Mouse (Mus musculus): ENCODE data around the gene Ephx1.
"Not testable (repeated sequence)": the region's sequence is repeated elsewhere in the genome, so short reads cannot be mapped to it uniquely, and the experiment has no call there.

Ephx1 gene

DNA sequence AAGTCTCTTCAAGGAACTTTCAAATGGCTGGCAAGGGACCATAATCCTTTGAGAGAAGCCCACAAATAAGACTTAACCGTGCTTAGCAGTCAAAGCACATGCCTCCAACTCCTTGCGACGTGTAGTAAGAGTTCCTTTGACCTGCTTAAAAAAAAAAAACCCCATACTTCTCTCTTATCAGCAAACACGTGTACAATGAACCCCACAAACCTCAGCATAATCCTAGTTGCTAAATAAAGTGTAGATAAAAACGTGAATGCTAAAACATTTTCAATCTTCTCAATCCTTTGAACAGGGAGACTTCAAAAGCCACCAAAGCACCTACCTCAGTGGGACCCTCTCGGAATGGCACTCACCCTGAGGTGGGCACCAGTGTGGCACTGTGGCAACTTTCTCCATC lies 7.3 kb downstream of the Ephx1 start:
- DNase-seq (ENCODE audit: low spot score) = no peak

DNA sequence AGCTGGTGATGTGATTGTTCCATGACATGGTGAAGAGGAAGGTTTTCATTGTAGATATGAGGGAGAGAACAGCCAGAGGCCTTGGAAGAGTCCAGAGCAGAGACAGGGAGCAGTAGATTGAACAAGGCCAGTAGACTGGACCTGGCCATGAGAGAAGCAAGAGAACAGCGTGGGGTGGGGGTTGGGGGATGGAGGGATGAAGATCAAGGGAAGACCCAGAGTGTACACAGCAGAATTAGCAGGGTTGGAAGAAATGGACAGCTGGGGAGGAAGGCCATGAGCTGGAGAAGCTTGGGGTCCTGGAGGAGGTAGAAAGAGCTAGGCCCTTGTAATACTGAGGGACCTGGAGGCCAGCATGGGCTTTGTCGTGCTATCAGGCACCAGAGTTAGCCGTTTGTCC lies 8.3 kb downstream of the Ephx1 start:
- DNase-seq (ENCODE audit: low spot score) = no peak

DNA sequence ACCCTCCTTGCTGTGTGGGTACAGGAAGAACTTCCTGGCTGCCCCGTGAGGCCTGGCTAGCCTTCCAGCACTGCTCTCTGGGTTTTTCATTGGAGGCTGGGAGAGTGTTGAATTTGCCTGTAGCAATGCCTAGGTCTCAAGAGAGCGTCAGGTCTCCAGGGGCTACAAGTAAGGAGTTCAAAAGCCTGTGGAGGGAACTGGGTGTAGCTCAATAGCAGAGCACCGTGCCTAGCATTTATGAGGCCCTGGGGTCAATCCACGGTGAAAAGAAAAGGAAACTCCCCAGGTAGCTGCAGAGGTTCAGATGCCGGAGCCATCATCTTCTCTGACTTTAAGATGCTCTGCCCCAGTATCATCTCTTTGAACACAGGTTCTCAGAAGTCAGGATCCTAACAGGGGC lies 9.1 kb downstream of the Ephx1 start:
- DNase-seq (ENCODE audit: low spot score) = no peak

DNA sequence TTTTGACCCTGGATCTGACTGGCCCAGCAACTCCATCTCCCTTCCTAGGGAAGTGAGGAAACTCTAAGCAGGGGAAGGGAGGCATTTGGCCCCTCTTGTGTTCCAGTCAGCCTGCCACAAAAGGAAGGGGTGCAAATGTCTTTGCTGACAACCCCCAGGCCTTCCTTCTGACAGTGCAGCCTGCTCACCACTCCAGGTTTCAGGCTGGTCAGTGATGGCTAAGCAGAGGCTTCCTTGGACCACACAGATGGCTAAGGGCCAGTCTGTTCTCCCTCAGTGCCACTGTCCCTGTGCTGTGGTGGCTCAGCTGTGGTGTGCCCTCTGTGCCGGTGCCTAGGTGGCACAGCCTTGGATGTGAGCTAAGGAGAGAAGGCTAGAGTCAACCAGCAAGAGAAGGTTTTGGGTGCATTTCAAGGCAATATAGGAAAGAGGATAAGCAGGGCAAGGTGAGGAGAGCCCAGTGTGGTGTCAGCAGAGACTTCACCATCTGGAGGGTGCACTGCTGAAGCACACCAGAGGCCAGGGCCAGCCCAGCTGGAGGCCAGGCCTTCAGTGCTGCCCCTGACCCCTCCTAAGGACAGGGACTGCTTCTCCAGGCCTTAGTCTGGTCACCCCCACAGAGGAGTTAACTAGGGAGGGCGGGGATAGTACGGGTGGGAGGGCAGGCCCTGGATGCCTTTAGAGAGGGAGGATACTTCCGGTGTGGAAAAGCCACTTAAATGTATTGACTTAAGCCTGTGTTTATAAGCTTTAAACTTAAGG lies 10.4 kb downstream of the Ephx1 start:
- DNase-seq (ENCODE audit: low spot score) = no peak

DNA sequence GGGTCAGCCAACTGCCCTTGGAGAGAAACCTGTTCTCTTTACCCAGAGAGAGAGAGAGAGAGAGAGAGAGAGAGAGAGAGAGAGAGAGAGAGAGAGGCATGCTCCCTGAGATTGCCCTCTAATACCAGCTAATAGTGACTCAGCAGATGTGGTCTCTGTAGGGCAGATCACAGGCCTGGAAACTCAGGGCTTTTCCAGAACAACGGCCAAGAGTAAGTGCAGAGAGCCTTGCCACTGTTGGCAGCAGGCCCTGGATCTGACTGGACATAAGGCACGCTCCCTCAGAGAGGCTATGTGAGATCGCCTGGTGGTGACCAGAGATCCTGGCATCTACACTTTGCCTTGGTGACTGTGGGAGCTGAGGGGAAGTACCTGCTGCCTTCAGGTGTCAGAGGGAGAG lies 10.9 kb downstream of the Ephx1 start:
- peak; percentile 51 for DNase-seq (ENCODE audit: low spot score)

DNA sequence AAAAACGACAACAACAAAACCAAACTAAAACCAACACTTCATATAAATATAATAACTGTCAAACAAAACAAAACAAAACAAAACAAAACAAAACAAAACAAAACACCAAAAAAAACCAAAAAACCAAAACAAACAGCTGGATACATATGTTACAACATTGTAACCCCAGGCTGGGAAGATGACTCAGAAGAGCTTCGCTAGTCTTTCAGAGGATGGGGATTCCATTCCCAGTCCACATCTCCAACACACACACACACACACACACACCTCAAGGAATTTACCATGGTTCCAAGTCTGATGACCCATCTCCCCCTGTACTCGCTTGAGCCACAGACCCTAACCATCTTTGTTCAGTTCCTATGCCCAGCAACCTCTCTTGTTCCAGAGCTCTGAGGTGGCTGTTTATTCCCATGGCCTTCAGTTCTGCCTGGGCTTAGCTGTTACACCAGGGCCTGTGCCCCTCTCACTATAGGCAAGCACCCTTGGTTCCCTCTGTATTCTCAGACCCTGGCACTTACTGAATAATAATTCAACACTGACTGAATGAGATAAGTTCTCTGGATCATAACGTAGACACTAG lies 11.6 kb downstream of the Ephx1 start:
- no peak for DNase-seq (ENCODE audit: low spot score)

DNA sequence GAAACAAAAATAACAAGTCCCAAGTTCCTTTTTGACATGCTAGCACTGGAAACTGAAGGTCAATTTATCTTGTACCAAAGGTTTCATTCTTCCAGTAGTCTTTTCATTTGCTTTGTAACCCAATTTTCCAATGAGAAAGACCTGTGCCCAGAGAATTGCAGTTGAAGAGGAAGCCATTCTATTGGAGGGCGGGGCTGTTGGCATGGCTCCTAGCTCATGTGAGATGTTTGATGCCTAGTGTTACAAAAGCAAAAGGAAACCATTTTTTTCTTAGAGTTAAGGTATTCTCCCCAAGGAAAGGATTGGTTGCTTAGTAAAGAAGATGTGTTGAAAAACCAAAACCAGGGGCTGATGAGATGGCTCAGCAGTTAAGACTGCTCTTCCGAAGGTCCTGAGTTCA lies 12.4 kb downstream of the Ephx1 start:
- peak; percentile 40 for DNase-seq (ENCODE audit: low spot score)

DNA sequence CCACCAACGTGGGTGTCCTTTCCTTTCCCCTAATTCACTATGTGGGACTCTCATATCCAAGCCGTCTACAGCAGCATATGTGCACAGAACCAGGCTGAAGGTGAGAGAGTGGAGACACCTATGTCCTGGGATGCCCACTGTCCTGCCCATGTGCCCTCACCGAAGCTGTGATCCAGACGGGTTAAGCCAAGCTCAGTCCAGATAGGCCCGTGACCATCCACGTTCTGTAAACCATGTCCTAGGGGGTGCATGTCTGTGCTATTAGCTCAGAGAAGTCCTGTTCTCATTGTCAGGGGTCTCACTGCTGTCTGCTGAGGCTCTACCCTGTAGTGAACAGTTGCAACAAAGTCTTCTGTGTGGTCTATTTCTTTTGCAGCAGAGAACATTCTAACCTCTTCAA lies 12.9 kb downstream of the Ephx1 start:
- DNase-seq (ENCODE audit: low spot score) = no peak

DNA sequence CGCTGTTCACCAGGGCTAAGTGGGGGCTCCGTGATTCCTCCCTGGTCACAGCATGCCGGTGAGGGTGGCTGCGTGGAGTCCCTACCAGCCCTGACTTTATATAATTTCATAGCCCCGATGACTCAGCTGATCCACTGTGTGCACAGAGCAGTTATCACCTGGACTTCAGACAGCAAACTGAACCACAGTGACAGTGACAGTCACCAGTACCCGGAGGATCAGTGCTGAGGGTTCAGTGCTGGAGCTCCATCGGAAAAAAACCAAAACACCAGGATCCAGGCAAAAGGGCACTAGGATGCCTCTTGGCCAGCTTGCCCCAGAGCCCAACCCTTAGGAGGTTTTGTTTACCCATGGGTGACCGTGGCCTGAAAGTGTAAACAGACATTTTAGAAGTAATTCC lies 15.4 kb downstream of the Ephx1 start:
- no peak for DNase-seq (ENCODE audit: low spot score)

DNA sequence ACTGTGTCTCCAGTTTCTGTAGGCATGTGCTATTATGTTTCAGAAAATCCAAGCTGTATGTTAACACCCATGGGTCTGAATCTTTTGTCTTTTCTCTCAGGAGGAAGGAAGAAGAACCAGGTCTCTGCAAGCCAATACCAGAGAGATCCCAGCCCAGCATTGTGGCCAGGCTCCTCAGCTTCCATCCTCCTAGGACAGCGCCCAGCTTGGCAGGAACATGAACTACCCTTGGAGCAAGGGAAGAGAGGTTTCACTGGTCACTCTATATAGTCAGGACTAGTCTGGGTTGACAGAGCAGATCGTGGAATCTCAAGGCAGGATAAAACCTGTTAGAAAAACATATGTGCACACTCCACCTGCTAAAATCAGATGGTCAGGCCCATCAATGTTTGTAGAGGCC lies 16.9 kb downstream of the Ephx1 start:
- no peak for DNase-seq (ENCODE audit: low spot score)

DNA sequence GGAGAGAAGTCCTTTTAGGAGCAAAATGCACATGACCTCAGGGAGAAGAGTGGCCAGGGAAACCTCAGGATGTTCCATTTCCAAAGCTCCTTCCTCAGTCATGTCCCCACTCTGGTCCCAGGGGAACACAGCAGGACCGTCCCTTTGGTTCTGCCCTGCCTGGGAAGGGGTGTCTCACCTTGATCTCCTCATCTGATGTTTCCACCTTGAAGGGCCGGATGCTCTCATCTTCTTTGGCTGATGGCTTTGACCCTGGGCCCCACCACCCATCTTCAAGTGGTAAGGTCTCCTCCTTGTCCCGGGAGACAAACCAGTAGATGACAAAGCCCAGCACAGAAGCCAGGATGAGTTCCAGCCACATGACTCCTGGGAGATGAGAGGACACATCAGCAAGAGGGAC lies 19.1 kb downstream of the Ephx1 start:
- no peak for DNase-seq (ENCODE audit: low spot score)

DNA sequence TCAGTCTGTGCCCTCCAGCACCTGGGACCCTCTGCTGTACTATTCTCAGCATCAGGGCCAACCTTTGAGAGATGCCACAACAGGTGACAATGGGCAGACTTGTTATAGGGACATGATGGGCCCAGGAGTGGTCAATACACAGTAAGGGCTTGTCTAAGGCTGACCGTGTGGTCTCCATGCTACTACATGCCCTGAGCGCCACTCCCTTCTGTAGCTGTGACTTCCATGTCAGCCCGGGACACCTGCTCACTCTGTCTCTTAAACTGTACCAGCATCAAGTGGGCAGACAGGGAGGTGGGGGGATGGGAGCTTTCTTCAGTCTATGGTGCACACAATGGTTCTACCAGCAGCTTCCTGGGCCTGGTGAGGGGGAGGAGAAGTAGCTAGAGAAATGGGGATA lies 19.5 kb downstream of the Ephx1 start:
- no peak for DNase-seq (ENCODE audit: low spot score)

DNA sequence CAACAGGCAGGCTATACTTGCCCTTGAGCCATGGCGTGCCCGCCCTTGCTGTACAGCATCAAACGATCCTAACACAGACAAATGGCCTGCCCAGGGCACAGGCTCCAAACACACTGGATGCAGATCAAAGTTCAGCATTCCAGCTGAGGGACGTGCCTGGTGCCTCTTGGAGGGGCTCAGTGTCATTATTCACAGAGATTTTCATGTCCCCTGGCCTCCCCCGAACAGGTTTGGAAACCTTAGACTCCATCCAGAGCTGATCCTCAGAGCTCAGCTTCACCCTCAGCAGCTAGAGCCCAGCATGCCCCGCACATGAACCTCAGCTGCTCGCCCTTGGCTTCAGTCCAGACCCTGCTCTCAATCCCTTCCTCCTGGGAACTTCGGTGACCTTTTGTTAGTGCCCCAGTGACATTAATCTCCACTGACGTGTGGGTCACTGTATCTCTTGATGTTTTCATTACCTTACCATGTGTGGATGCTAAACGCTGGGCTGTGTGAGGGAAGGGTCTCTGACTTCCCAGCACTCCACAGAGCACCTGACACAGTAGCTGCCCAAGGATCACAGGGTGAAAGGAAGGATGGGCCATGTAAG lies 20.1 kb downstream of the Ephx1 start:
- DNase-seq (ENCODE audit: low spot score) = no peak

DNA sequence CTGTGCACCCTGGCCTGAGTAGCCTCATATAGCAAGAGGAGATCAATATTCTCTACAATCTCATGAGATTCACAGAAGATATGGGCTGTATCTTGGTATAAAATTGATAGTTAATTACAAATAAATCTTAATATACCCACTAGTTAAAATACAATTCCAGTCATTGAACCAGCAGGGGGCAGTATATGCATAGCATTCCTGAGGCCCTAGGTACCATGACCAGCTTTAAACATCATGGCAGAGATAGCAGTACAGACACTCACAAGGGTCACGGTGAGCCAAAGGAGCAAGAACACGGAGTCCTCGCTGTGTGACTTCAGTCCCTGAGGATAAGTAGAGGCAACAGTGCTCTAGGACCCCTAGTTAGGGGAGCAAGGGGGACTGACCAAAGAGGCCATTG lies 28.6 kb downstream of the Ephx1 start:
- DNase-seq (ENCODE audit: low spot score) = peak; percentile 44

DNA sequence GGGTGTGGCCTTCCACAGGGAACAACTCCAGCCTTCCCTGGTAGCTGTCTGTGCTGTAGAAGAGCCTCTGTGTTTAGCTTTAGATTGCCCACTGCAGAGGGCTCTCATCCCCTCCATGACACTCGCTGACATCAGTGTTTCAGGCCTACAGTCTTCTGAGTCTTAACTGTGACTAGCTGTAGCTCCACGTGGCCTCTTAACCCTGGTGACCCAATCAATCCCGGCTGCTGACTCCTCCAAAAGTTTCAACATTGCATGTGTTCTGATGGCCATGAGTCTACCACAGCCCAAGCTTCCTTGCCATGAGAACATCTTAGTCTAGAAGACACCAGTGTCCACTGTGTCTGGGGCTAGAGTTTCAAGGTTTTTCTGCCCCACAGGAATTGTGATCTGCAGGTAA lies 30.0 kb downstream of the Ephx1 start:
- DNase-seq (ENCODE audit: low spot score) = no peak

DNA sequence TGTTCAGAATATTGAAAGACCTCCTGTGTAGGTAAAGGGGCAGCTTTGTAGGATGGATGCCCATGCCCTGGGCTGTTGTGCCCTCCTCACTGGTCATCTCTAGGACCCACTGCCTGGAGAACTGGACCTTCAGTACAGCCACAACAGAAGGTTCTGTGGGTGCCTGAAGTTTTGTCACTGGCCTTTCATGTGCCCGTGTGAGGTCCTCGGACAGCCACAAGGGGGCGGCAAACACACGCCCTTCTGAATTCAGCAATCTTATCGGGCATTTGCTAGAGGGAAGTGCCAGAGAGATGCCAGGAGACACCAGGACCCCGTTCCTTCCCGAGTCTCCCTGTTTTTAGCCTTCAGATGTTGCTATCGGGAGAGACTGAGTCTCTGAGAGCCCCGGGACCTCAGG lies 32.9 kb downstream of the Ephx1 start:
- peak; percentile 75 for DNase-seq (ENCODE audit: low spot score)

DNA sequence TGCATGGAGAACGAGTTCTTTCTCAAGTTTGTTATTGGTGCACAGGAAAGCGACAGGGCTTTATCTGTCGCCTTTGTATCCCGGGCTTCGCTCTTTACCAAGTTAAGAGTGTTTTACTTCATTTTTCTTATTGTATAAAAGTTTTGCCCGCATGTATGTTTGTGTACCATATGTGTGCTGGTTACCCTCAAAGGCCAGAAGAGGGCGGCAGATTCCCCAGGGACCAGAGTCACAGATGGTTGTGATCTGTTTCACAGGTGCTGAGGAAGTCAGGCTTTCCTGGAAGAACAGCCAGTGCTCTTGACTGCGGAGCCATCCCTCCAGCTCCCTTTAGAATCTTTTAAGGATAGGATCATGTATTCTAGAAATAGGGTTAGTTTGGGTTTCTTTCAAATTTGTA lies 34.0 kb downstream of the Ephx1 start:
- no peak for DNase-seq (ENCODE audit: low spot score)

DNA sequence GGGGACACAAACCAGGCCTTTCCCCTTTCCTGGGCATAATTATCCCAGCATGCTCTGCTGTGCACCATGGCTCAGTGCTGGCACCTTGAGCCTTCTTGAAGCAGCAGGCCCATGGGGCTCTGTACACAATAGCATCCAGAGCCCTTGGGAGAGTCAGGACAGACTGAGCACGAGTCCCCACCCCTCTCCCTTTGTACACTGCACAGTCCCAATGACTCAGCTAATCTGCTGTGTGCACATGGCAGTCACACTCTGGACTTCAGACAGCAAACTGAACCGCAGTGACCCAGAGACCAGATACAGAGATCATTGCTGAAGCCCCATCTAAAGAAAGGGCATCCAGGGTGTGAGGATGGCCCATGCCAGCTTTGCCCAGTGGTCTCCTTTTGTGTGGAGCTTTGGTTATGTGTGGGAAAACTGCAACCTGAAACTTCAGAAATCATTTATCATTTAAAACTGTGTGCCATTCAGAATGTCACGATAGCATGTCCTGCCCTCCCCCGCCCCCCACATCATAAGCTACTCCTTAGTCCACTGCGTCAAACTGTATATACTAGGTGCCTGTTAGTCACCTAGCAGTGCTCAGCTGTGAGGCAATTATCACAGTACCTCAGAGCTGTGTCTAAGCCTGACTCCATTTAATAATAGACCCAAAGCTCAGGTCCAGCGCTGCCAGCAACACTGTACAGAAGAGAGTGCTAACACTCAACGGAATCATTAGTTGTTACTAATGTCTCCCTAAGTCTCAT lies 39.2 kb downstream of the Ephx1 start:
- not testable (repeated sequence) for DNase-seq (ENCODE audit: low spot score)

DNA sequence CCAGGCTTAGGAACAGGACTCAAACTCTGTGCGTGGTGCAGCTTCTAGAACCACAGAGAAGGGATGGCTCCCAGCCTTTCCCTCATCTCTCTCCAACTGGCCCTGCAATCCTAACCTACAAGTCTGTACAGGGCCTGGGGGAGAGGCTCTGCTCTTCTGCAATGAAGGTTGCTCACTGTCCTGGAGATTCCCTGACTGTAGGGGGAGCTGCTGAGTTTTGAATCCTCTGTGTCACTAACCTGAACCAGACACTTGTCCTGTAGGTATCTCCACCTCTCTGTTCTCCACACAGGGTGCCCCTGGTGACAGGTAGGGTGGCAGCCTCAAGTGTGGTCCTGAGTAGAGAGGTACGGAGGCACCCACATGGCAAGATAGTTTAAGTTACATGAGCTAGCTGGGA lies 40.2 kb downstream of the Ephx1 start:
- DNase-seq (ENCODE audit: low spot score) = no peak

DNA sequence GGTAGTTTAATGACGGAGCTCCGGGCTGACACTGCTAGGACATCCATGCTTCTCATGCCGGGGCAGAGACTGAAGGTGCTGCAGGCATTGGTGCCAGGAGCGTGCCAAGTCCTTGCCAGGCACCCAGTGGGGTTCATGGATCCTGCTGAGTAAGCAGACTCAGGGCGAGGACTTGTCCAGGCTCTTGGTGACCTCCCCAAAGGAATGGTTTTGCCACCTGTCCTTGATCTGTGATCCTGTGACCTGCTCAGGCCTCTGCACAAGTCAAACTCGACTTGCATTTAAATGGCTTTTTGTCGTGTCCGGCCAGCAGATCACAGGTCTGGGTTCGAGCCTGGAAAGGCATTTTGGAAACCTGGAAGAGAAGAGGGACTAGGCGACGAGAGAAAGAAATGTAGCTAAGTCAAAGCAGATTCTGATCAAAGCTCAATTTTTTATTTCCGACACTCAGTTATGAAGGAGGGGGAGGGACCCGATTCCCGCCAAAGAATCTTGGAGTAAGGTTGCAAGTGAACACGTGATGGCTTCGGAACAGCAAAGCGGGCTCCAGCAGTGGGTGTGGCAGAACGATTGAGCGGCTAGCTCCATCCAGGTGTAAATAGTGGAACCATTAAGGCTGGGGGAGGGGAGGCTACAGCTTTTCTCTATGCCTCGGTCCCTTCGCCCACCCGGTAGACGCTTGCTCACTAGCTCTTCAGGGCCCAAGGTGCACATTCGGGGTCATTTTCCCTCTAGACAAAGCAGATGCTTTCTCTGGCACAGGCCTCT lies 41.0 kb downstream of the Ephx1 start:
- no peak for DNase-seq (ENCODE audit: low spot score)

DNA sequence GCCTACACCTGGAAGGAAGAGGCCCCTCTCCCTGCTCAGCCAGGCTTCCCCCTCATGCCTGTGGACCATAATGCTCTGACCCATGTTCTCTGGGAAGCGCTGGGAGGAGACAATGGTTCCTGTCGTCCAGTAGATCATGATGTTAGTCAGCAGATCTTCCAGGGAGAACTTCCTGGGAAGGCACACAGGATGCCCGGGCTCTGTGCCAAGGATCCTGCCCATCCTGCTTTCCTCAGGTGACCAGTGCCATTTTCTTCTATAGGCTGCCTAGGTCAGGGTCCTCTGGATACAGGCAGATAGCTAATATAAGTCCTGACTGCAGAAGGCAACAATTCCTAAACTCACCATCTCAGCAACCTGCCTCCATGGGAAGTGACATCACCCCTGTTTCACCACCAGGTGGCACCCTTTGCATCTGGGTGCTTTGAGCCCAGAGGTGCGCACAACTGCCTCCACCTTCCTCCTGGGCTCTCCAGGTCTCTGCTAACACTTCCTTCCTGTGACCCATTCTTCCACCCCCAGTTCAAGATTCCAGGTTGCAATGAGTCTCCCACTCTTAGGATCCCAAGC lies 44.5 kb downstream of the Ephx1 start:
- peak; percentile 47 for DNase-seq (ENCODE audit: low spot score)
